Mouse (Mus musculus): Measurements from ENCODE around the gene Sipa1l3. TPM values are rescaled to one million over a fixed set of nuclear protein-coding genes. Genes with fewer than 3 reads are reported as not detected.

Gene Sipa1l3
- total RNA-seq, 2 experiments from 2014 or later = 7.3 to 8.1 TPM

DNA sequence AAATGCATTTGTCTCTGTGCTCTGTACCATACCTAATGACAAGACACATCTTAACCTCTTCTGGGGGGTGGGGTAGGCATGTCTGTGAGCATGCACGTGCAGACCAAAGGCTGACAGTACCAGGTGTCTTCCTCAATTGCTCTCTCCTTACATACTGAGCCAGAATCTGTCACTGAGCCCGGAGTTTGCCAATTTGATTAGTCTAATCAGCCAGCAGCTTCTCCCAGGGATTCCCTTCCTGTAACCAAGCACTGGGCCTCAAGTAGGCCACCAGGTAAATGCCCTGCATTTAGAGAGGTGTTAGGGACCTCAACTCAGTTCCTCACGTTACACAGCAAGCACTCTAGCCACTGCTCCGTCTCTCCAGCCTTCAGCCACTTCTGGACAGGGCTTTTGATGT lies 38.3 kb downstream of the Sipa1l3 start:
- DNase-seq = no peak

DNA sequence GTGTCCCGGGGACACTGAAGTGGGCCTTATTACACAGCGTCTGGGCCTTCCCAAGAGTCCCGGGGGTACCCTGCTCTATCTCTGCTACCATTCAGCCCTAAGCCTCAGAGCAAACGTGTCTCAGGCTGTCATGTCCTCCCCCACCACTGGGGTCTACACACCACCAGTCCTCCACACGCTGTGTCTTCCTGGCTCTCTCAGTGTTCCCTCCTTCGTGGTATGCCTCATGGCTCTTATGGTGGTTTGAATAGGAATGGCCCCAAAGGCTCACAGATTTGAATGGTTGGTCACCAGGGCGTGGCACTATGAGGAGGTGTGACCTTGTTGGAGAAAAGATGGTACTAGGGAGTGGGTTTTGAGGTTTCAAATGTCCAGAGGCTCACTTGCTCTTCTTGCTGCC lies 43.4 kb downstream of the Sipa1l3 start:
- no peak for DNase-seq

DNA sequence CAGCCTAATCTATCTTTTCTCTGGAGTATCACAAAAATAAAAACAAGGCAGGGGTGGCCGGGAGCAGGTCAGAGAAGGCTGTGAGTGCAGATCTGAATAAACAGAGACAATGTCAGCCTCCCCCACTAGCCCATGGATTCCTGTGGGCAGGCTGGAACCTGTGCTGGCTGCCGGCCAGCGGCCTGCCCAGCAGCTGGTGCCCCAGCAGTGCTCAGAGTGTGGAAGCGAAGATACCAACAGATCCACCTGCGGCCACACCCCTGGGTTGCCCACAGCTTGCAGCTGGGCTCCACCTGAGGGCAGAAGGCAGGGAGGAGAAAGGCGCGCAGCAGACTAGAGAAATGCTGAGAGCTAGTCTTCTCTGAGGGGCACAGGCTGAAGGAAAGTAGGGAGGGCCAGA lies 47.1 kb downstream of the Sipa1l3 start:
- no peak for DNase-seq

DNA sequence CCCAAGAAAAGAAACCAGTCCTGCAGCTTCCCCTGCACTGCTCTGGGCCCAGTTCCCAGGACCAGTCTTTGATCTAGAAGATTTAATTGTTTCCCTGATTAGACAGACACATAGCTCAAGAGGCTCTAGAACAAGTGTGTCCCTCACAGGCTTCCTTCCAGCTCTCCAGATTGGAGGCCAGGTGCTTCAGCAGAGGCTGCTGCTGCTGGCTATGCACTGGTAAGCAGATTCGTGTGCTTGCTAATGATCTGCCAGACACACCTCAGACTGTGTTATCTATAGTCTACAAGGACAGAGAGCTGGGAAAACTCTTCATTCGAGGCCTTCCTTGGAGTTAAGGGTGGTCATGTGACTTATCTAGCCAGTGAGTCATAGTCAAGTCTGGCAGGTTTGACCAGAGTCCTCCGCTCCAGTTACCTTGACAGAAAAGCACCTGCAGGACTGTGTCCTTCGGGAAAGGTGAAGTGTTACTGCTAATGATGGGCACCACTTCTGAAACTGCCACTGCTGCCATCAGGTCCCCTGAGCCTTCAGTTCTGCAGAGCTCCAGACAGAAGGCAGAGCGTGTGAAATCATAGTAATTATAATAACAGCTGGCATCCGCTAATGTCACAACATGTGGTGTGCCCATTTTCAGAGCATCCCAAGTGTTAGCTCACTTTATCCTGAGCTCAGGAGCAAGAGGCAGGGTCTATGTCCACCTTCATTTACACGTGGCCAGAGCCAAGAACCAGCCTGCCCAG lies 48.7 kb downstream of the Sipa1l3 start:
- DNase-seq = no peak

DNA sequence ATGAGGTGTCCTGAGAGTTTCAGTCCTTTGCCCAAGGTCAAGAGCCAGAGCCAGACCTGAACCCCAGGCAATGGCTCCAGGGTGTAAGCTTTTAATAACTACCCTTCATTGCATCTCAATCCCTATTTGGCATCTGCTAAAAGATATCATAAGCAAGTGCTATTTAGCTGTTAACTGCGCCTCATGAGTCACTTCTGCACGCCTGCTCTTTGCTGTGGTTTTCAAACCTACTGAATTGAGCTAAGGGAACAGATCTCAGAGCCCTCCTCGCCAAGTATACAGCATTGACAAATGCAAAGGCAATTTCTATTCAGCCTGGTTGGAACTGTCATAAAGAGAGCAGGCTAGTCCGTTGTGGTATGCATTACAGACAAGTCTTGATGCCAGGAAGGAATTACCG lies 49.8 kb downstream of the Sipa1l3 start:
- DNase-seq = no peak

DNA sequence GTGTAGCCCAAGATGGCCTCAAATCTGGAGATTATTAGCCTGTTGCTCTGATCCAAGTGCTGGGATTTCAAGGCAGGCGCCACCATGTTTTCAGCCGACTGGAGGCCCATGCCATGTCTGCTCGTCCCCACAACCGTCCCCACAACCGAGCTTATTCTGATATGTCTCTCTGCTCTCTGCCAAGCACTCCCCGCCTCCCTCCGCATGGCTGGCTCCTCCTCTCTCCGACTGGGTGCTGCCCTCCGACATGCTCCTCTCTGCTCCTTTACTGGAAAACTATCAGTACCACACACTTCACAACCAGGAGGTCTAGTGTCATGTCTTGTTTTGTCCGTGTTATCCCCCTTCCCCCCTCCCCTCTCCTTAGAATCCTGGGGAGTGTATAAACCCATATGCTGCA lies 51.9 kb downstream of the Sipa1l3 start:
- DNase-seq = no peak

DNA sequence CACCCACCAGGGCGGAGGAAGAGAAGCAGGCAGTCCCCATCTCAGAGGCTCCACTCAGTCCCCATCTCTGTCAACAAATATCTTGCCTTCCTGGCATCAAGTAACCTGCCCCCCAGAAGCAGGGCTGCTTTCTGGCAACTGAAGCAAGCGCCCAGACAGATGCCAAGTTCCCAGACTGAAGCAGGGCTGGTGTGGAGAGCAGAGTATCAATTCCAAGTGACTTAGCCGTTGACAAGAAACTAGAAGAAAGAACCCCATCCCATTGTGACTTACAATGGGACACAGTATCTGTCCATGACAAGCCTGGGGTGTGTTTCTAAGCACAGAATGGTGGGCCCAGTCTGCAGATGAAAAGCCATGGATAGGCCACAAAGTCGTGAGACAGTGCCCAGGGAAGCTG lies 52.7 kb downstream of the Sipa1l3 start:
- DNase-seq = no peak

DNA sequence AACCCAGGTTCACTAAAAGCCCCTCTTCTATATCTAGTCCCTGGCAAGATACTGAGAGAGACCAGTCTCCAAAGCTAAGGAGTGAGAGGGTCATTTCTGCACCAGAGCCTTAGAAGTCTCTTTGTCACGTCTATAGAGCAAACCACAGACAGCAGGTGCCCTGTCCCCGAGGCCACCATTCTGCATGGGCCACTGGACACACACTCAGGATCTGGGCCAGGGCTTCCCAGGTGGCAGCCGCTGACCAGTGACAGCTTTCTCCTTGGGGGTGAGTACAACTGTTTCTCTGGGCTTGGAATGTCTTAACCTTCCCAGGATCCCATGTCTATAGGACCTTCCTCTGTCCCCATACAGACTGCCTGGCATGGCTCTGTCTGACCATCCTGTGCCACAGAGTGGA lies 55.6 kb downstream of the Sipa1l3 start:
- DNase-seq = no peak

DNA sequence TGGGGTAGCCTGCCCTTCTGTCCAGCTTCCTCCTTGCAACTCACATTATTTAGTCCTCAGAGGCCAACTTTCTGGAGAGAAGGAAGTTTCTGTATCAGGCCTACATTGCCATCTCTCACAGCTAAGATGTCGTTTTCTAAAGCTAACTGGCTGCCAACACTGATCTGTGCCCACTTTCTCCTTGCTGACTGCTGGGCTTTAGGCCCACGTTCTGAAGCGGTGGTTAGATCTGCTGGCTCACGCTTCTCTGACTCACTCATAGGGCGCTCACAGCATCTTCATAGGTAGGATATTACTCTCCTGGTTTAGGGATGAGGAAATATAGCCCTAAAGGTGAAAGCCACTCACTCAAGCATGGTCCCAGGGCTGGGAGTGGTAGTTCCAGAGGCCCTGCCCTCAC lies 56.3 kb downstream of the Sipa1l3 start:
- DNase-seq = no peak

DNA sequence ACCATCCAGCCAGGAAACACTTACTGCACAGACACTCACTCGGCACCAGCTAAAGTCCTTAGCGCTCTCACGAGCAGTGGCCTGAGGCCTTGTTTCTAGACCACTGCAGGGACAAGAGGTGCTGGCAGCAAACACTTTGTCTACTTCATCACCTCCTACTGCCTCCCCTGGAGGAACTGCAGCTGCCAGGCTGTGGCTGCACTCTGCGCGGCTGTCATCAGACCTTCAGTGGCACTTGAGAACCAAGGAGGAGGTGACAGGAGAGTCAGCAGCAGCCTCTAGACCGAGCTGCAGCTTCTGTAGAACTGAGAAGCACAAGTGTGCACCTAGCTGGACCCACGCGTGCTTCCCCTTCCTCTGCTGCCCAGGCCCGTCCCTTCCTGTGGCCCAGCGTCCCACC lies 56.9 kb downstream of the Sipa1l3 start:
- no peak for DNase-seq

DNA sequence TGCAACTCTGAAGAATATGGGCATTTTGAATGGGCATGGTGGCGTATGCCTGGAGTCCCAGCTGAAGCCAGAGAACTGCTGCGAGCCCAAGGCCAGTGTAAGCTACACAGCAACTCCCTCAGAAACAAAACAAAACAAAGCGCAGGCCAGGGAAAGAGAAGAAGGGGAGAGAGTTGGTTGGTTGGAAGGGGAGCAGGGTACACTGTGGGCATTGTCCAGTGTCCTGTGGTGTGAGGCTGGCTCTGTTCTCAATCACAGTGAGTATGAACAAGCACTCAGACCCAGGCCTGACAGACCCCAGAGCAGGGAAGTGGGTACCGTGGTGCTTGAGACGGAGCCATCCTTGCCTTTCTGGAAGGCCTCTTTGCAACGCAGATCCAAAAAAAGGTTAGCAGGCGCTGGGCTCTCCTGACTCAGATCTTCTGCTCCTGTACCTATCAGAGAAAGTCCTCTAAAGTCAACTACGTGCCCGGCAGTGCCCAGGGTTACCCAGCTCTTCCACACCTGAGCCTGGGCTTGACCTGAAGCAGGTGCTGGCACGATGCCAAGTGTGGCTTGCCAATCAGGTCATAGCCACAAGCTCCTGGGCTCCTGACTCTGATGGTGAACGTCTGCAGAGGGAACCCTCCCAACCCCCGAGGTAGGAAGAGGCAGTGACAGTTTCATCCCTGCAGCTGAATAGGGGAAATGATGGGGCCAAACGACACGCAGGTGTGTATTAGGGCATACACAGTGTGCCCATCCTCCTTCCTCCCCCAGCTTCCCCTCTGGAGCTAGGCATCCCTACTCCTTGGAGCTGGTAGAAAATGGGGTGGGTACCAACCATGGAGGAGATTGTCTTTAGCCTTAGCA lies 59.3 kb downstream of the Sipa1l3 start:
- no peak for DNase-seq

DNA sequence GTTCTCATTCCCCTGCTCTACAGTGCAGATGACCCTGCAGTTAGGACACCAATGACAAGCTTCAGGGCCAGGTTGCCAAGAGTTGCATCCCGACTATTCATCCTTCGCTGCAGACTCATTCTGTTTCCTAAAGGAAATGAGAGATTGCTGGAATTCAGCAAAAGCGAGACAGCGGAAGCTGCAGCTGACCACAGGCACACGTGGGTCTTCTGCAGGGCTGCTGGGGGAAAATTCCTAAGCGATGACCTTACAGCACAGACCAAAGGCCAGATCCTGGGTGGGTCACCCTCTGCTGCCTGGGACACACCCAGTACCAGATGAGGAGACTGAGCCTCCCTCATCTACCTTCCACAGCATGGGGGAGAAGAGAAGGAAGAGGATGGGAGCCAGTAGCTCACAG lies 60.7 kb downstream of the Sipa1l3 start:
- DNase-seq = peak; percentile 66

DNA sequence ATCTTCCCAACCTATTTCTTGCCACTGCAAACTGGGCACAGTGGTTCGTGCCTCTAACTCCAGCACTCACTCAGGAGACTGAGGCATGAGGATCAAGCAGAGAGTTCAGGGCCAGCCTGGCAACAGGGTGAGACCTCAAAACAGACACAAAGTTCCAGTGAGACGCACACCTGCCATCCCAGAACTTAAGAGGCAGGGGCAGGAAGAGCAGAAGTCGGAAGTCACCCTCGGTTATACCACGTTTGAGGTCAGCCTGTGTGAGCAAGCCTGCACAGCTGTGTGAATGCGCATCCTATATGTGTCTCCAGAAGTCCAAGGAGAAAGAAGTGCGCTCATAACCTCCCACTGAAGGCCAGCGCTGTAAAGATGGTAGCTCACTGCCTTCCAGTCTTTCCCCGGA lies 61.7 kb downstream of the Sipa1l3 start:
- no peak for DNase-seq

DNA sequence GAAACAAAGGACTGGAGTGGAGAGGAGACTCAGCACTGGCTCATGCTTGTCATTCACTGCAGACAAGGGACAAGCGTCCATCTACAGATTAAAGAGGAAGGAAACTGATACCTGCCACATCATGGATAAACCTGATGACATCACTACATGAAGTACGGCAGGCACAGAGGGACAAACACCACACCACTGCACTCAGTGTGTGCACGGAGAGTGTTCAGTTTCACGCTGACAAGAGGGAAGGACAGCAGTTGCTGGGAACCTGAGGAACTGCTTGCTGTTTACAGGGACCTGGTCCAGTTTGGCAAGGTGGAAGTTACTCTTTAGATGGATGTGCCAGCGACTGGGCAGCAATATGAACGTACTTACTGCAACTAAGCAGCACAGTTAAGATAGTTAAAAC lies 62.9 kb downstream of the Sipa1l3 start:
- DNase-seq = peak; percentile 54

DNA sequence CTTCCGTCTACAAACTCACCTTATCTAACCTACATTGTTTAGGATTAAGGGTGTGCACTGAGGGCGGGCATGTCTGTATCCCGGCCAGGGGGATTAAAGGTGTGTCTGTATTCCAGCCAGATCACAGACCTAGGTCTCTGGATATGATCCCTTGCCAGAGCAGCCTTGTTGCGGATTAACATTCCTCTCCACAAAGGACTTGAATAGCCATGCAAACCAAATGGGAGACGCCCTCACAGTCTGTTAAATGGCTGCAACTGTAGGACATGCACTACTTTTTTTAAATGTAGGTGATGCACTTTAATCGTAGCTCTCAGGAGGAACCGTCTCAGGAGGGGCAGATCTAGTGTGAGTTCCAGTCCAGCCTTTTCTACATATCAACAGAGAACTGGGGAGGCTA lies 63.5 kb downstream of the Sipa1l3 start:
- no peak for DNase-seq

DNA sequence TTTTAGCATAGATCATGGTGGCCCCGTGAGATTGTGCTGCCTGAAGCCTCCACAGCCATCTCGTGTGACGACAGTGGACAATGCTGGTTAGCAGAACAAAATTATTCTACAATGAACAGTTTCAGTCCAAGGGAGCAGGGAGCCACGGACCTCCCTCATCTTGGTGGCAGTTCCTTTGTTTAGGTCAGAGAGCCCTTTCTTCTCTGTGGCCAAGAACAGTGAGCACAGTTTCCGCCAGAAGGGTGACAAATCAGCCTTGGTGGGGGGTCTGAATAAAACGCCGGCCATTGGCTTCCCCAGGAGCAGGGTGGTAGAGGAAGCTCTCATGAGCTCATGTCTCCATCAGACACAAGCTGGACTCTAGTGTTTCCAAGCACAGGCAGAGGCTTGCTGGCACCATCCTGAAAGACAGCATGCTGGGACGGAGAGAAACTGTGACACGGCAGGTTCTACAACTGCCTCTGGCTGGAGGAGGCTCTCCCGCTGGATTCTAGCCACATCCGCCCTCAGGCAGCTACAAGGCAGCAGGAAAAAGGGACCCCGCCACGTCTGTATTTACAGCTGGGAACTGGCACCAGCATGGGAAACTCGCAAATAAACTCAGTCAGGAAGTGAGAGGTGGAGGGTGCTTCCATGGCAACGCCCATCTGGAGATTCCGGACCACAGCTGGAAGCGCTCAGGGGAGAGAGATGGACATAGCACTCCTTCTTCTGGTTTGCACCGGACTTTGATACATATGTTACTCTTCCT lies 65.3 kb downstream of the Sipa1l3 start:
- peak; percentile 72 for DNase-seq

DNA sequence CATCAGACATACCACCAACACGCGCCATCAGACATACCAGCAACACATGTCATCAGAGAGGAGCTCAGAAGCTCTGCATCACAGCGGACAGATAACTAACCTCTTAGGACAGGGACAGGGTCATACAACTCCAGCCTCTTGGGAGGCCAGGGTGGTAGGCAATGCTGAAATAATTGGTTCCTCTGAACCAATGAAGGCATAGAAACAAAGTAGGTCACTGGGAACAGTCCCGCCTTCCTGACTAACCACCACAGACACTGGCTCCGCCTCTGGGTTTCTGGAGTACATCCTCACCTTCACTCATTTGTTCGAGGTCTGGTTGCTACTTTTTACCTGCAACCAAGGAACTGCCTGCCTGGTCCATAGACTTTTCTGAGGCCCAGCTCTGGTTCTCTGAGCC lies 66.1 kb downstream of the Sipa1l3 start:
- DNase-seq = no peak

DNA sequence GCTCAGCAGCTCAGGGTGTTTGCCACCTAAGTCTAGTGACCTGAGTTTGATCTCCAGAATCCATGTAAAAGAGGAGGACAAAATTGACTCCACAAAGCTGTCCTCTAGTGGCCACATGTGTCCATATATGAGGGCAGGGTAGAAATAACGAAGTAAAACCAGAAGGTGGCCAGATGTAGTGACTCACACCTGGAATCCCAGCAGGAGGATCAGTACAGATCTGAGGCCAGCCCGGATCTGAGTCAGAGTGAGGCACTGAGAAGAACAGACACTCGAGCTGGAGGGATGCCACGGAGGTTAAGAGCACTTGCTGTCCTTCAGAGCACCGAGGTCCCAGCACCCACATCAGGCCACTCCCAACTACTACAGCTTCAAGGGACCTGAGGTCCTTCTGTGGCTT lies 68.3 kb downstream of the Sipa1l3 start:
- DNase-seq = no peak

DNA sequence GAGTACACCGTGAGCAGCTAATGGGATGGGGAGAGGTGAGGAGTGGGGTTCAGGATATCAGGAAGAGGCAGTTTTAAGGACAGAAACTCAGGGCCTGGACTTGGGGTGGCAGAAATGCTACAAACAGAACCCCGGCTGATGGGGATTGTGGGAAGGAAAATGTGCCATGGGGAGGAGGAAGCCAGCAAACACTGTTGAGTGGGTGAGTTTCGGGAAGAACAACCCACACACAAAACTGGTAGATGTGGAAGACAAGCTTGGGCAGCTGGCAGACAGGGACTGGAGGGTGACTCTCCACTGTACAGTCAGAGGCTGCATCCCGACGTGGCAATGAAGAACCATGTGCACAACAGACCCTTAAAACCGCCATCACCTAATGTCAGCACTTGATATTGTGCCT lies 69.6 kb downstream of the Sipa1l3 start:
- DNase-seq = no peak

DNA sequence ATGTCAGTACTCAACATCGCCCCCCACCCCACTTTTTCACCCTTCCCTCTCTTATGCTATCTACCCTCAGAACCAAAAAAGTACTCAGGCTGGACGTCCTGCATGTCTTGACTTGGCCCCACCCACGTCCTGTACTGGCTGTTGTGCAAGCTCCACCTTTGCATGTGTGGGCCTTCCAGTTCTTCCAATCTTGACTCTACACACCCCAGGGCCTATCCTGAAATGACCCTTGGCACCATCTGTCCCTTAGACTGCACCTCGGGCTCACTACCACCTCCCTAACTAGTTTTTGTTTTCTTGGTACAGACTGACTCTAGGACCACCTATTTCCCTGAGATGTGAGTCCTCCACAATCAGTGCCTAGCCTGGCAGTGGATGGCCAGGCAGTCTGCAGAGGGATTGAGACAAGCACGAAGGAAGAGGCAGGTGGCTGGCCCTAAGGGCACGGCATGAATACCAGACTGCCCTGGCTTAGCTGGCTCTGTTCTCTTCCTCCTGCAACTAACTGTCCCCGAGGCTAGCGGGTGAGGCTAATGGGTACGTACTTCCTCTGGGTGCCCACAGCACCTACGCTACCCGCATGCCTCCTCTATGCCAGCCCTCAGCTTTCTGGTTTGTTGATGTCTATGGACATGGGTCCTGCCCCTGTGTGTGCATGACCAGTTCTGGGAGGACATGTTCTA lies 71.2 kb downstream of the Sipa1l3 start:
- DNase-seq = no peak

DNA sequence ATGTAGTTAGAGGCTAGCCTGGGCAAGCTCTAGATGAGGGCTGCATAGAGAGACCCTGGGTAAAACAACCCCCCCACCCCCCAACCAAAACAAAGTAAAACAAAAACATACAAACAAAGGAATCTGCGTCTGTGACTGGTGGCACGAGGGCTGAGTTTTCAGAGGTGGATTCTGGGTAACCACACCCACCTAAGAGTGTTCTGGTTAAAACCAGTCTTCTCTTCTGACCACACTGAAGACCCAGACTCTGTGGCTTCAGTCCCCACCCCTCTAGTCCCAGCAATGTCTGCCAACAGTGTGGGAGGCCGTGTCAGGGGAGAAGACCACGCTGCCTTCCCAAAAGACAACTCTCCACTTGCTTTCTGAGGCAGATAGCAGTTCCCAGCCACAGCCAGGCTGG lies 72.3 kb downstream of the Sipa1l3 start:
- DNase-seq = no peak

DNA sequence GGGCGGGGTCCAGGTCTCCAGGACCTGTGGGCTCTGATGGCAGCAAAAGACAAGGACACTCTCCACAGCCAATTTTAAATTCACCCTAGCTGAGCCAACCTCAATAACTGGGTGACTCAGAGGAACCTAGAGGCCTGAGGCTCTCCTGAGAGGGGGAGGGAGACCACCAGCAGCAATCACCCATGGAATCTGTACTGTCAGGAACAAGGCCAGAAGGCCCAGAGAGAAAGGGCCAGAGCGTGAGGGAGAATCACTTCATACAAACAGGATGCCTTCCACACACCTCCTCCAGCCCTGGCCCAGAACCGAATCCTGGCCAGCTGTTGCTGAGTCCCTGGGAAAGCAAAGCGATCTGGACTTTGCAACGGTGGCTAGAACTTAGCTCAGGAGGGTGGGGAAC lies 73.9 kb downstream of the Sipa1l3 start:
- DNase-seq = no peak

DNA sequence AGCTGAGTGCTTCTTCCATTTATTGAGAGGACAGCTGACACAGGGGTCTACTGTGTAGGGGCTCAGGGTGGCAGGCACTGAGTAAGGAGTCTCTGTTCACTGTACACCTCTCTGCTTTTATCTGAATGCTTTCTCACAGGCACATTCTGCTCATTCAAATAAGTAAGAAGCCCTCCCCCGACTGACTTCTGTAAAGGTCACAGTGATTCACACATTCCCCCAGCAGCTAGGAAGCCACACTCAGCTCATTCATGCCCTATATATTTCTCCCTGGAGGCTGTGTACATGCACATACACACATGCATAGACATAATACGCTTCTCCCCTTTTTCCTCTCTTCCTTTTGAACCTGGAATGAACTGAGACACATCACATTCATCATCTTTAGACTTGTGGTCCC lies 74.4 kb downstream of the Sipa1l3 start:
- DNase-seq = no peak
